Mouse (Mus musculus) embryonic fibroblast, embryonic 13.5 days (primary cell): ENCODE data around the gene Olfr190. TPM values are rescaled to one million over a fixed set of nuclear protein-coding genes. Genes with fewer than 3 reads are reported as not detected.

Experiments used
- H3K27ac ChIP-seq: 2 replicates; pipeline ENCODE4 v1.5.1; 2012; ENCODE audit warnings: low read length, control low read depth, inconsistent platforms; ENCODE audit not compliant: insufficient read depth
- H3K4me1 ChIP-seq: 2 replicates; pipeline ENCODE4 v1.6.1; 2011; ENCODE audit warnings: low read length; ENCODE audit not compliant: control insufficient read depth, insufficient read depth
- H3K4me3 ChIP-seq: 2 replicates; pipeline ENCODE4 v1.5.1; 2011; ENCODE audit warnings: mild to moderate bottlenecking, control low read depth, low read length; ENCODE audit not compliant: insufficient read depth
- CTCF ChIP-seq: IDR thresholded peaks from 2 replicates; pipeline ENCODE4 v1.5.1; 2011; ENCODE audit warnings: mild to moderate bottlenecking, control low read depth, low read length, moderate library complexity, borderline replicate concordance; ENCODE audit not compliant: insufficient read depth
- POLR2A ChIP-seq: IDR thresholded peaks from 2 replicates; pipeline ENCODE4 v1.6.1; 2011; ENCODE audit warnings: low read depth, mild to moderate bottlenecking, control low read depth, low read length, moderate library complexity
- polyA plus RNA-seq: library from polyadenylated mRNA; stranded (reverse); fragments of >200 nt; gene quantifications from 2 replicates; pipeline ENCODE4 v1.2.4, GENCODE M21; 2011; ENCODE audit warnings: low read depth; ENCODE audit not compliant: missing spikeins, insufficient read length

Gene Olfr190
- polyA plus RNA-seq, 1 experiment, result not detected

DNA sequence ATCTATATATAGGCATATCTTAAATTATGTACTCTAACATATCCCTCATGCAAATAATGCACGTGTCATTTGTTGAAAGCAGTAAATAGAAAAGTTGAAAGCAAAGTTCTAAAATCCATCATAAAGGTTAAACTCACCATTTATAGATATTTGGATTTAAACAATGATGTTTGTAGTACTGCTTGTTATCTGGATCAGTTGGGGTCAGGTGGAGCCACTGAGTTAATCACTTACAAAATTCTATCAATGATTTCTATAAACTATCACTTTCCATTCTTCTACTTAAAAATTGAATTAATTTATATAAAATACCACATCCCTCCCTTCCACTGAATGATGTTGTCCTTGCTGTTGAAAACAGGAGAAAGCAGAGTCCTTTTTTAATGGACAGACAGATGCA is 28.9 kb downstream of the Olfr190 start:
- Histone ChIP-seq H3K27ac (no peak overlapping the region), H3K4me1 (no peaks in the 10 kb centered on the region), H3K4me3 (no peak overlapping the region)
- TF ChIP-seq POLR2A (no peak), CTCF (no peak)

DNA sequence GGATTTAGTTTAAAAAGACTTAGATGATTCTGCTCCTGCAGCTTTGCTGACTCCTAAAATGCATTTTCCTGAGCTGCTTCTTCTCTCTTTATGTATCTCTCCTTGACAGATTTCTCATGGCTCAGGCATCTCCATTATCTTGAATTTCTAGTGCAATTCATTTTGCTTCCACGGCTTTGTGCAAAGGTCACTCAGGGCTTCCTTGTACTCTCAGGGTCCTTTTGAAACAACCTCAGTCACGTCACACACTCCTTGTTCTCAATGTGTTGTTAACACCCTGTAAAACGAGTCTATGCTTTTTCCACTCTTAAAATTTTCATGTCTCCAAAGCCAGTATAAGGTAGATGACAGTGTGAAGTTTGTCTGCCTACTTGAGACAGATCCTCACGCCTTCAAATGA is 30.2 kb downstream of the Olfr190 start:
- H3K4me1 ChIP-seq, result no peaks in the 10 kb centered on the region
- TF ChIP-seq POLR2A (no peak), CTCF (no peak)
- no peak overlapping the region for H3K4me3 ChIP-seq
- no peak overlapping the region for H3K27ac ChIP-seq

DNA sequence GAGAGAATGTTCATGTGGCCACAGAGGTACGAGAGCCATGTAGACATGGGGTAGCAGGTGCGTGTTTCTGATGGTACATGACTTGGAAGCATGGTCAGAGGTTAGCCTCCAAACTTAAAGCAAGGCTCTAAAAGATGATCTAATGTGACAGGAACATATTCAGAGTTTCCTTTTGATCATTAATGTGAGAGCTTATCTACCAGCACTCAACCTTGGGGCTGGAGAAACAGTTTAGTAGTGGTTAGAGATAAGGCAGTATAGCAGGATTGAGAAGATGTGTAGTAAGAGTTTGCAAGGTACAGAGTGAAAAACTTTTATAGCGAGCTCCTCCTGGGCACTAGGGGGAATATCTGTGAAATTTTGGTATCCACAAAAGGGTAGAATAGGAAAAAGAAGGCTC is 32.0 kb downstream of the Olfr190 start:
- H3K4me3 ChIP-seq, result no peak overlapping the region
- no peaks in the 10 kb centered on the region for H3K4me1 ChIP-seq
- TF ChIP-seq POLR2A (no peak), CTCF (no peak)
- H3K27ac ChIP-seq, result no peak overlapping the region

DNA sequence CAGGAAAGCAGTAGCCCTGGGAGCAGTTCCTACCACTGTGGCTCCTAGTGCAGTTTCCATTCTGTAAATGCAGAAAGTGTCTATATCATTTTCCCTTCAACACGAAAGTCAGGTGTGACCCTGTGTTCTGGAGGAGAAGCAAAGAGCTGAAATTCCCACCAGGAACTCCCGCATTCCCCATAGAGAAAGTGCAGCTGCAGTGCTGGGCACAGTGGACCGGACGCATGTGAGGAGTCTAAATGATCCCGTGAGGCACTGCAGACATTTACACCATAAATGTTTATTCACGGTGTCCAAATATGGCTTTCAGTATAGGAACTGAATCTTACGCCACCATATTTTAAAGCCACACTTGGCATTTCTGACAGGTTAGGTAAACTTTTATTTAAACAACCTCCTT is 38.1 kb downstream of the Olfr190 start, which contains the start of gene Olfr187:
Gene Olfr187 (minus strand): TSS at position 58 of the 400 bp plus-strand sequence.
- Histone ChIP-seq H3K4me1 (no peaks in the 10 kb centered on the region), H3K27ac (no peak within 1 kb of the TSS), H3K4me3 (no peak within 1 kb of the TSS)
- TF ChIP-seq CTCF (no peak), POLR2A (no peak)

DNA sequence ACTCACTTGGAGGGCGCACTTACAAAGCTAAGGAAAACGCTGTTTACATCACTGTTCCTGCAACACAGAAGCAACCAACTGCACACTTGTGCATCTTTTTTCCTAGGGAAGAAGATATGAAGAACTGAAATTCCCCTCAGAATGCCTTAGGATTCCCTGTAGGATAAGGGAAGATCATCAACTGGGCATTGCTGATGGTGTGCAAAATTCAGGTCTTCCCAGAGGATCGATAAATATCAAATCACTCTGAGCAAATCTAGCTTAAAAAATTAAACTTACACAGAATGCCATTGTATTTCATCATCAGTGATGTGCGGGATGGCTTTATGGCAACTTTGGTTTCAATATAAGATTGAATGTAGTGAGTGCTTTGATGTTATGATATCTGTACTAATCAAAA is 47.6 kb downstream of the Olfr190 start, which contains the start of gene Olfr186:
Gene Olfr186 (minus strand): TSS at position 101 of the 400 bp plus-strand sequence.
- no peak within 1 kb of the TSS for H3K4me3 ChIP-seq
- TF ChIP-seq POLR2A (no peak), CTCF (no peak)
- H3K27ac ChIP-seq, result no peak within 1 kb of the TSS
- H3K4me1 ChIP-seq, result no peaks in the 10 kb centered on the region

Other genes starting within 250 kb of the Olfr190 start
- gene Olfr177, start 203.2 kb downstream of the Olfr190 start, polyA plus RNA-seq, result not detected in 2 replicates
- not detected in 2 replicates for gene Olfr178, start 185.9 kb downstream of the Olfr190 start, polyA plus RNA-seq
- not detected in 2 replicates for gene Olfr181, start 149.2 kb downstream of the Olfr190 start, polyA plus RNA-seq
- gene Olfr180, start 148.6 kb downstream of the Olfr190 start, polyA plus RNA-seq, result not detected in 2 replicates
- not detected in 2 replicates for gene Olfr183, start 82.6 kb downstream of the Olfr190 start, polyA plus RNA-seq
- gene Olfr186, start 47.7 kb downstream of the Olfr190 start, polyA plus RNA-seq, result not detected in 2 replicates
- not detected in 2 replicates for gene Olfr187, start 38.2 kb downstream of the Olfr190 start, polyA plus RNA-seq
- not detected in 2 replicates for gene Olfr191, start 11.8 kb upstream of the Olfr190 start, polyA plus RNA-seq
- not detected in 2 replicates for gene Olfr193, start 33.9 kb upstream of the Olfr190 start, polyA plus RNA-seq
- not detected in 2 replicates for gene Olfr194, start 43.1 kb upstream of the Olfr190 start, polyA plus RNA-seq
- not detected in 2 replicates for gene Olfr195, start 69.0 kb upstream of the Olfr190 start, polyA plus RNA-seq
- not detected in 2 replicates for gene Olfr196, start 92.4 kb upstream of the Olfr190 start, polyA plus RNA-seq
- gene Olfr198, start 125.5 kb upstream of the Olfr190 start, polyA plus RNA-seq, result not detected in 2 replicates
- gene Olfr199, start 141.8 kb upstream of the Olfr190 start, polyA plus RNA-seq, result not detected in 2 replicates
- gene Olfr201, start 194.6 kb upstream of the Olfr190 start, polyA plus RNA-seq, result not detected in 2 replicates
- gene Olfr202, start 208.8 kb upstream of the Olfr190 start, polyA plus RNA-seq, result not detected in 2 replicates
- not detected in 2 replicates for gene Olfr203, start 220.9 kb upstream of the Olfr190 start, polyA plus RNA-seq
- not detected in 2 replicates for gene Olfr204, start 240.2 kb upstream of the Olfr190 start, polyA plus RNA-seq